Mouse (Mus musculus): ENCODE results near the gene Sh3bgrl. TPM values are rescaled to one million over a fixed set of nuclear protein-coding genes. Genes with fewer than 3 reads are reported as not detected.

Sh3bgrl gene
- total and polyA plus RNA-seq, 2 experiments from 2014 or later = 116 to 157 TPM

DNA sequence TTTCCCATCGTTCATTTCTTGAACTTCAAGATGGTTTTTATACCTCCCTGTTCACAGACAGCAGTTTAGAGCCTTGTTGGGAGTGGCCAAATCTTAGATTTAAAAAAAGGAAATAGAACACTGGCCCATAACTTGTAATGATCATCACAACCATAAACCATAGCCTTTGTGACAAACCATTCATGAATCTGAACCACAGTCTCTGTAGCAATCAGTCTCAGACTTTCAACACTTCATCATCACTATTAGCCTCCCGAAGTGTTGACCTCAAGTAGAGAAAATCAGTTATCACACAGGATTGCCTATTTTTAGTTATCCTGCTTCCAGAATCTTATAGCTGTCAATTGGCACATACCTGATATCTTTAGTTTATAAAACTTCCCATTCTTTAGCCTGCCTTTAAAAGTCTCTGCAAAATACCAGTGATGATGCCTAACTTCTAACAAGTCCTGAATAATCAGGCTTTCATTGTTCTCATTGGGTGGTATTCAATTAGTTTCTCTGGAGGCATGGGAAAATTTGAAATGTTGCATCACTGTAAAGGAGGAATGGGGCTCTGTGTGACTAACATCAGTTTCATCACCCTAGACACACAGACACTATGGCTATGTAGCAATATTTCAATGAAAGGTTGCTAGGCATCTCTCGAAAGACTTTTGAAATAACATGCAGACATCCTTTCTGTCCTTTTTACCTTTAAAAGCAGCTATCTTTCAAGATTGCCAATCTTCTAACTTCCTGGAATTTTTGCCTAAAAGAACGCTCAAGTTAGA is 89.7 kb downstream of the Sh3bgrl start:
- no peak for TF ChIP-seq CTCF (IDR thresholded peaks at IDR 0.05)
- H3K4me3 ChIP-seq (ENCODE audit: low read depth, low read length) = no peak overlapping the region
- WGBS = 83% methylated on average over 4 of the region's 4 CpGs
- ATAC-seq (ENCODE audit: low FRiP score) = no peak
- H3K4me1 ChIP-seq (ENCODE audit: insufficient read depth, low read length) = no peaks in the 10 kb centered on the region
- no peaks in the 10 kb centered on the region for H3K36me3 ChIP-seq (ENCODE audit: insufficient read depth, low read length)
- H3K27me3 ChIP-seq (ENCODE audit: insufficient read depth, low read length) = no peaks in the 10 kb centered on the region
- H3K9ac ChIP-seq (replicated peaks; ENCODE audit: low read length, poor library complexity, severe bottlenecking) = no peak overlapping the region
- H3K9me3 ChIP-seq (ENCODE audit: low read length) = no peaks in the 10 kb centered on the region
- no peak overlapping the region for H3K27ac ChIP-seq (ENCODE audit: low read depth, low read length)
- no peak overlapping the region for H3K4me2 ChIP-seq (ENCODE audit: low read depth, low read length, poor library complexity, severe bottlenecking)
- no peak for DNase-seq (ENCODE audit: low spot score)

DNA sequence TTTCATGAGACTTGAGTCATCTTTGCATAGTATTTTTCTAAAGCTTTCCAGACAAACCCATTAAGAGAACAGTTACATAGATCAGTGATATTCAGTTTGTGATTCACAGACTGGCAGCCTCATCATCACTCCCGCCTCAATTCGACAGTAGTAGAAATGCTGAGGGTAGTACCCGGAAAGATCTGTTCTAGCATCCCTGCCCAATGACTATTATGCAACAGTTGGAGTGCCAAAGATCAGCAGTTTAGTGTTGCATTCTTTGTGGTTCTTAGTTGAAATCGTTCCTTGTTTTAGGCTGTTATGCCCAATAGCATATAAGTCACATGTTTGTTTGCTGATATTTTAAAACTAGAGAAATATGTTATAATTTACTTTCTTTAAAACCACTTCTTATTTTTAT is 94.4 kb downstream of the Sh3bgrl start:
- Histone ChIP-seq H3K36me3 (ENCODE audit: insufficient read depth, low read length) (no peaks in the 10 kb centered on the region), H3K9ac (replicated peaks; ENCODE audit: low read length, poor library complexity, severe bottlenecking) (no peak overlapping the region), H3K4me3 (ENCODE audit: low read depth, low read length) (no peak overlapping the region), H3K4me1 (ENCODE audit: insufficient read depth, low read length) (no peaks in the 10 kb centered on the region), H3K4me2 (ENCODE audit: low read depth, low read length, poor library complexity, severe bottlenecking) (no peak overlapping the region), H3K27me3 (ENCODE audit: insufficient read depth, low read length) (no peaks in the 10 kb centered on the region), H3K27ac (ENCODE audit: low read depth, low read length) (no peak overlapping the region), H3K9me3 (ENCODE audit: low read length) (no peaks in the 10 kb centered on the region)
- ATAC-seq (ENCODE audit: low FRiP score) = no peak
- TF ChIP-seq CTCF (IDR thresholded peaks at IDR 0.05) = no peak
- no peak for DNase-seq (ENCODE audit: low spot score)
- WGBS = 86% methylated on average over 4 of the region's 4 CpGs

DNA sequence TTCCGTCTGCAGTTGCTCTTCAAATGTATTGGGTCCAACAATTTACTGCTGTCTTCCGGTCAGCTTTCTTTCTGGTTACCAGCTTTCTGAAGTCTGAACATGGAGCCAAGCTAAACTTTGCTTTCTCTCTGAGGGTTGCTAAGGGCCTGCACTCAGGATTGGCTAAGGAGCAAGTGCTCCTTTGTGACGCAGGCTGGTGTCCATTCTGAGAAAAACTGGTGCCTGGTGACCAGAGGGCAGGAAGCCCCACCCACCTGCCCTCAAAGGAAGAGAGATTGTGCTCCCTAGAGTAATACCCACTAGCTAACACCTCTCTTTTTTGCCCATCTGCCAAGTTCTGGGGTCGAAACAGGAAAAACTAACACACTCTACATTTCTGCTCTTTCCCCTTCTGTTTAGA is 95.8 kb downstream of the Sh3bgrl start:
- no peak for TF ChIP-seq CTCF (IDR thresholded peaks at IDR 0.05)
- H3K9me3 ChIP-seq (ENCODE audit: low read length) = no peaks in the 10 kb centered on the region
- H3K27me3 ChIP-seq (ENCODE audit: insufficient read depth, low read length) = no peaks in the 10 kb centered on the region
- H3K4me3 ChIP-seq (ENCODE audit: low read depth, low read length) = no peak overlapping the region
- H3K4me2 ChIP-seq (ENCODE audit: low read depth, low read length, poor library complexity, severe bottlenecking) = no peak overlapping the region
- WGBS = 56% methylated on average over 4 of the region's 4 CpGs
- no peak for DNase-seq (ENCODE audit: low spot score)
- H3K4me1 ChIP-seq (ENCODE audit: insufficient read depth, low read length) = no peaks in the 10 kb centered on the region
- ATAC-seq (ENCODE audit: low FRiP score) = no peak
- H3K36me3 ChIP-seq (ENCODE audit: insufficient read depth, low read length) = no peaks in the 10 kb centered on the region
- no peak overlapping the region for H3K9ac ChIP-seq (replicated peaks; ENCODE audit: low read length, poor library complexity, severe bottlenecking)
- H3K27ac ChIP-seq (ENCODE audit: low read depth, low read length) = no peak overlapping the region

DNA sequence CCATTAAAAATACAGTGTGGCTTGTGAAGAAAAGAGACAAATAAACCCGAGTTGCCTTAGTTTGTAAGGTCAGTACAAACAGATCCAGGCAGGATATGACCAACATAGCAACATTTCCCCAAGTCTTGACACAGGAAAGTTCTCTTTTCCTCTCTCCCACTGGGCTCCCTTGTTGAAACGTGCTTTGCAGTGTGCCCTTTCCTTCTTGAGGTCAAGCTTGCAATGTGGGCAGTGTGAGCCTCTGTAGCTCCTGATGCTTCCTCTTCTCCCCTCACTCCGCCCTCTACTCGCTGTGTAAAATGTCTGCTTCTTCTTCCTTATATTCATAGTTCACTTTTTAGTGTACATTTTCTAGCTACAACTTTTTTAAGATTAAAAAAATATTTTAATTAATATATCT is 96.3 kb downstream of the Sh3bgrl start:
- ATAC-seq (ENCODE audit: low FRiP score) = no peak
- TF ChIP-seq CTCF (IDR thresholded peaks at IDR 0.05) = no peak
- no peaks in the 10 kb centered on the region for H3K9me3 ChIP-seq (ENCODE audit: low read length)
- no peak overlapping the region for H3K9ac ChIP-seq (replicated peaks; ENCODE audit: low read length, poor library complexity, severe bottlenecking)
- H3K27ac ChIP-seq (ENCODE audit: low read depth, low read length) = no peak overlapping the region
- no peak for DNase-seq (ENCODE audit: low spot score)
- 71% methylated on average over 4 of the region's 4 CpGs for WGBS
- no peak overlapping the region for H3K4me3 ChIP-seq (ENCODE audit: low read depth, low read length)
- H3K36me3 ChIP-seq (ENCODE audit: insufficient read depth, low read length) = no peaks in the 10 kb centered on the region
- no peak overlapping the region for H3K4me2 ChIP-seq (ENCODE audit: low read depth, low read length, poor library complexity, severe bottlenecking)
- no peaks in the 10 kb centered on the region for H3K27me3 ChIP-seq (ENCODE audit: insufficient read depth, low read length)
- no peaks in the 10 kb centered on the region for H3K4me1 ChIP-seq (ENCODE audit: insufficient read depth, low read length)

DNA sequence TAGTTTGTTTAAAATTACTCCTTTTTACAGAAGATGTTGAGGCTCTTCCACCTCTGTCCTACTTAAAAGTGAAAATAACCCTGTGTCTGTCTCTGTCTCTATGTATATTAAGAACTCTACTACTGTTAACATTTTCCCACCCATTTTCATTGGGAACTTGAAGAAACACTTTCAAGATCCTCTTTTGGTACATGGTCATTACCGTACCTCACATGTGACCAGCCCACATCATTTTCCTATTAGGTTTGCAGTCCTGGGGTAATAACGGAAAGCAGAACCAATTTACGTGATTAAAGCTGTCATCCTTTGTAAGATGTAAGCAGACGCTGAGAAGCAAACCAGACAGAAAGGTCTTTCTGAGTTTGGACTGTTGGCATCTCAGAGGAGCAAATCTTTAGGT is 101.3 kb downstream of the Sh3bgrl start, which contains the start of gene Gm6377:
TSS of gene Gm6377 (plus strand) at position 289 of the 400 bp plus-strand sequence.
- no peak within 1 kb of the TSS for H3K27ac ChIP-seq (ENCODE audit: low read depth, low read length)
- no peaks in the 10 kb centered on the region for H3K27me3 ChIP-seq (ENCODE audit: insufficient read depth, low read length)
- DNase-seq (ENCODE audit: low spot score) (no peak), ATAC-seq (ENCODE audit: low FRiP score) (no peak)
- H3K4me1 ChIP-seq (ENCODE audit: insufficient read depth, low read length) = no peaks in the 10 kb centered on the region
- no peak for TF ChIP-seq CTCF (IDR thresholded peaks at IDR 0.05)
- no peak within 1 kb of the TSS for H3K4me3 ChIP-seq (ENCODE audit: low read depth, low read length)
- no peak within 1 kb of the TSS for H3K4me2 ChIP-seq (ENCODE audit: low read depth, low read length, poor library complexity, severe bottlenecking)
- H3K9me3 ChIP-seq (ENCODE audit: low read length) = no peaks in the 10 kb centered on the region
- 75% methylated on average over 4 of the region's 4 CpGs for WGBS
- H3K9ac ChIP-seq (replicated peaks; ENCODE audit: low read length, poor library complexity, severe bottlenecking) = no peak within 1 kb of the TSS
- H3K36me3 ChIP-seq (ENCODE audit: insufficient read depth, low read length) = no peaks in the 10 kb centered on the region

DNA sequence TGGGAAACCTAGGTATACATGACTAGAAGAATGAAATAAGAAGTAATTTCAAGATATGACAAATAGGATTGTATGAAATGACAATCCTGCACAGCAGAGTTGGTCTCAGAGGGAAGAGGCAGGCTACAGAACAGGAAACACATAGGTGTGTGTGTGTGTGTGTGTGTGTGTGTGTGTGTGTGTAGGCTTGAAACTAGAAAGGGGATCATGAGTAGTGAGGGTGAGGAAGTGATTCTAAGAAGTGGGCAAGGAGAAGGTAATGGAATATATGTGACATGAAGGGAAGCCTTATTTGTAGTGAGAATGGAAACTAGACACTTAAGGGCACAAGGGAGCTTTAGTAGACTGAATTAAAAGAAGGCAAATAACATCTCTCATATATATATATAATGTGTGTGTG is 112.7 kb downstream of the Sh3bgrl start:
- no peak for DNase-seq (ENCODE audit: low spot score)
- no peak for ATAC-seq (ENCODE audit: low FRiP score)

More for the DNA sequence above, 112.7 kb downstream of the Sh3bgrl start:
- H3K27me3 ChIP-seq (ENCODE audit: insufficient read depth, low read length) = no peaks in the 10 kb centered on the region
- no peak for TF ChIP-seq CTCF (IDR thresholded peaks at IDR 0.05)
- no peak overlapping the region for H3K9ac ChIP-seq (replicated peaks; ENCODE audit: low read length, poor library complexity, severe bottlenecking)
- no peak overlapping the region for H3K4me2 ChIP-seq (ENCODE audit: low read depth, low read length, poor library complexity, severe bottlenecking)
- H3K9me3 ChIP-seq (ENCODE audit: low read length) = no peaks in the 10 kb centered on the region
- no peaks in the 10 kb centered on the region for H3K4me1 ChIP-seq (ENCODE audit: insufficient read depth, low read length)
- H3K4me3 ChIP-seq (ENCODE audit: low read depth, low read length) = no peak overlapping the region
- H3K36me3 ChIP-seq (ENCODE audit: insufficient read depth, low read length) = no peaks in the 10 kb centered on the region
- no peak overlapping the region for H3K27ac ChIP-seq (ENCODE audit: low read depth, low read length)

Data from midbrain, postnatal 0 days (tissue).